Mouse (Mus musculus) liver, embryonic 14.5 days (tissue): ENCODE measurements around the gene Ptgir.
A peak's percentile ranks its signal among the peaks of the same experiment; 100 is the strongest.

Experiments
- CTCF ChIP-seq: IDR thresholded peaks from 2 replicates; pipeline ENCODE4 v1.5.1; 2016; ENCODE audit warnings: antibody characterized with exemption, low read depth, control low read depth
- EP300 ChIP-seq: IDR thresholded peaks from 2 replicates; pipeline ENCODE4 v1.6.1; 2016; ENCODE audit warnings: antibody characterized with exemption, low read depth

DNA sequence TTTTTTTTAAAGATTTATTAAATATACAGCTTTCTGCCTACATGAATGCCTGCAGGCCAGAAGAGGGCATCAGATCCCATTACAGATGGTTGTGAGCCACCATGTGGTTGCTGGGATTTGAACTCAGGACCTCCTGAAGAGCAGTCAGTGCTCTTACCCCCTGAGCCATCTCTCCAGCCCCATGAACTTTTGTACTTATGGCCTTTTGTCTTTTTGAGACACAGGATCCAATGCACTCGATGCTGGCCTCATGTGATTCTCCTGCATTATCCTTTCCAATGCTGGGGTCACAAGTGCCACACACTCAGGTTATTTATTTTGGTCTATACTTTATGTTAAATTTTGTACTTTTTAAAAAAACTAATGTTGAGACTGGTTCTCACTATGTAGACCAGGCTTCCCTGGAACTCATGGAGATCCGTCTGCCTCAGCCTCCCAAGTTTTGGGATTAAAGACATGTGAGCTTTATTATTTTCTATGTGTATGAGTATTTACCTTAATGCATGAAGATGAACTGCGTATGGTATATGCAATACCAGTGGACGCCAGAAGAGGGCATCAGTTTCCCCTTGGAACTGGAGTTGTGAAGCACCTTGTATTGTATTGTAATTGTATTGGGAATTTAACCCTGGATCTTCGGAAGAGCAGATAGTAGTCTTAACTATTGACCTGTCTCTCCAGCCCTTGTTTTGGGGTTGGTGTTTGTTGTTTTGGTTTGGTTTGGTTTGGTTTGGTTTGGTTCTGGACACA lies 46.2 kb upstream of the Ptgir start:
- TF ChIP-seq CTCF = peak; percentile 76
- no peak for TF ChIP-seq EP300
